Mouse (Mus musculus) heart, postnatal 0 days (tissue): ENCODE measurements at regions not wholly inside any gene's neighbourhood (a gene's known extent, or its start where the extent isn't known, plus 50 kb on each side); places are given as distances from the start of the nearest gene placed in this dataset.

Source experiments
- CTCF ChIP-seq: IDR thresholded peaks from 2 replicates; pipeline ENCODE4 v1.5.1; 2016; ENCODE audit warnings: antibody characterized with exemption, control low read depth, low read depth
- EP300 ChIP-seq: IDR thresholded peaks from 2 replicates; pipeline ENCODE4 v1.6.1; 2016; ENCODE audit warnings: antibody characterized with exemption, low read depth

GRCm38 (mm10) chr12:10865294-10865693 lies 285.6 kb downstream of the Kcns3 start:
- TF ChIP-seq CTCF (no peak), EP300 (no peak)
